Mouse (Mus musculus): ENCODE data around the gene Hoxa9.

DNA sequence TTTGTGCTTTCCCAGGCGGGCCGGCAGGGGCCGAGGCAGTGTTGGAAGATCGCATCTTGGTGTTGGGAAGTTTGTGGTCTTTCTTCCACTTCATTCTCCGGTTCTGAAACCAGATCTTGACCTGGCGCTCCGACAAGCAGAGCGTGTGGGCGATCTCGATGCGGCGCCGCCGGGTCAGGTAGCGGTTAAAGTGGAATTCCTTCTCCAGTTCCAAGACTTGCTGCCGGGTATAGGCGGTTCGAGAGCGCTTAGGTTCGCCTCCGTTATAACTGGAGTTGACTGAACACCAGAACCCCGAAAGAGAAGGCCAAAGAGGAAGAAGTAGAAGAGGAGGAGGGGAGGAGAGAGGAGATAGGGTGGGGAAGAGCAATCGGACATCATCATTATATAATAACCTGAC, 40.5 kb downstream of the Hoxa9 start:
- TF ChIP-seq CTCF (conservative IDR thresholded peaks at IDR 0.05; ENCODE audit: low read length) (no peak), NANOG (IDR thresholded peaks at IDR 0.05; ENCODE audit: borderline replicate concordance, low read length) (no peak)
